Mouse (Mus musculus) T-helper 1 cell (primary cell): Measurements from ENCODE around the gene Thop1.
"Not testable (repeated sequence)": the region's sequence is repeated elsewhere in the genome, so short reads cannot be mapped to it uniquely, and the experiment has no call there.

ENCODE experiments used
- in situ Hi-C: fragments of 300-600 bp; cut with MboI, MseI; formaldehyde crosslinking; loops from one replicate; pipeline ENCODE4 v1.15.1; 2025; ENCODE audit warnings: high pct_unique_total_duplicates

Gene Thop1

GRCm38 (mm10) chr10:81069836-81070235, at the start of gene Thop1:
Thop1 (plus strand) TSS chr10:81070035.
- in situ Hi-C loops, result no loop called here

DNA sequence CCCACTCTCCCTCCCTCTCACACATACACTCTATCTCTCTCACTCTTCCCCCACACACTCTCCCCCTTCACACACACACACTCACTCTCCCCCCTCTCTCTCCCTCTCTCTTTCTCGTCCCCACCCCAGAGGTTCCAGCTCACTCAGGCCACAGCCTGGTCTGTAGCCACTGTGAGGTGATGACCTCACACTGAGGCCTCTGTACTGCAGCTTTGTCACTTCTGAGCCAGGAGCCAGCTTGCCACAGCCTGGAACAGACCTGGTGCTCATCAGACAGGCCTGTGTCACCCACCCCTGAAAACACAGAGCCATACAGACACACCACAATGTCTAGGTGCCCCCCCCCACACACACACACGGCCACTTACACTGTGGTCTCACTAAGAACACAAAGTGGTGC, 49.6 kb upstream of the Thop1 start:
- in situ Hi-C loops, result no loop called here

GRCm38 (mm10) chr10:81021547-81022110, 48.2 kb upstream of the Thop1 start:
- in situ Hi-C loops, result no loop called here

- in situ Hi-C loops, result no loop called here
These were observed 47.1 kb upstream of the Thop1 start for GRCm38 (mm10) chr10:81022744-81023143.

DNA sequence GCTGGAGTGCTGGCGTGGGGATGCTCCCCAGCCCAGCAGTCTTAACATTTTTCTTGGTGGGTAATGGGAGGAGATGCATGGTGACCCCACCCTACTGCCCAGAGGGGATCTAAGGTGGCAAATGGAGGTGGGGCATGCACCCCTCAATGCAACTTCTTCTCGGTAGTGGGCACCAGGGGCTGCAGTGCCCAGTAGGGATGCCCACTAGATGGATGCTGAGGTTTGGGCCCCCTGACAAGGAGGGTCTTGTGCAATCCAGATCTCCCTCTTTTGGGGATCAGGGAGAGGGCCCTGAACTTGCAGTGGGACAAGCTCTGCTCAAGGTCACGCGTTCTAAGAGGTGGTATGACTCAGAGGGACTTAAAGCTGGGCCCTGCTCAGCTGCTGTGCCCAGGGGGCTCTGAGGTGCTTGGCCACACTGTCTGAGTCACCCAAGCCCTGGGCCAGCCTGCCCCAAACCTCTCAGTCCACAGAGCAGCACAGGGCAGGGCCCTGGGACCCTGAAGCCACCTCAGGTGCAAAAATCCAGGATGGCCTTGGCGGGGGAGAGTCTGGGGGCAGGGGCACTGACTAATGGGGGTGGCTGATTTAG, 45.4 kb upstream of the Thop1 start:
- in situ Hi-C loops, result no loop called here

- in situ Hi-C loops, result no loop called here
These were observed 44.7 kb upstream of the Thop1 start for GRCm38 (mm10) chr10:81025047-81025621.

- in situ Hi-C loops, result no loop called here
These were observed 44.1 kb upstream of the Thop1 start, which contains the start of gene Diras1 for GRCm38 (mm10) chr10:81025639-81026275. Diras1 (minus strand) TSS chr10:81025662.

DNA sequence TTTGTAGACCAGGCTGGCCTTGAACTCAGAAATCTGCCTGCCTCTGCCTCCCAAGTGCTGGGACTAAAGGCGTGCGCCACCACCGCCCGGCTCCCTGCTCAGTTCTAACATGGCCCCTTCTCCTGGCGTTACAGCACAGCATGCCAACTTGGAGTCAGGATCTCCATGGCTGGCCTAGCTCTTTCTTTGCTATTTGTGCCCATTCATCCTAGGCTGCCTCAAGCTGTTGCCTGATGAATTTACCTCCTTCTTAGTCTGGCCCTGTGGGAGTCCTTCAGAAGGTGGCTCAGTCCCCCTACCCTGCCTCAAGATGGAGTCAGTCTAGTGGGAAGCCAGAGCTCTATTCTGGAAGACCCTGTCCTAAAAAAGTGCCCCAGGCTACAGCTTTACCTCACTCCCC, 43.0 kb upstream of the Thop1 start:
- in situ Hi-C loops, result no loop called here

DNA sequence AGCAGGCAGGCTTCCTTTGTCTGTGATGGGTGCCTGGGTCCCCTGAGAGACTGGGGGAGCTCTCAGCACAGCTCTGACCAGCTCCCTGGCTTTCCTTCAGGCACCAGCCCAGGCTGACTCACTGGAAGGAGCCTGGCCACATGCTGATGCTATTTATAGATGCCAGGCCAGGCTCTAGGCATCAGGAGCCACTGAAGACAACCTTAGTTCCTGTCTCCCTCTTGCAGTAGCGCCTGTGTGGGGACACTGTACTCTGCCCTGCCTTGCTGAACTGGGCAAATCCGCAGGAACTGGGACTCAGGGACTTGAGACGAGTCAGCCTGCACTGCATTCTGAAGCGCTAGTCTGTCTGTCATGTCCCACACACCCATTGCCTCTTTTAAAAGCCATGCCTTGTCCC, 42.5 kb upstream of the Thop1 start:
- in situ Hi-C loops, result no loop called here

DNA sequence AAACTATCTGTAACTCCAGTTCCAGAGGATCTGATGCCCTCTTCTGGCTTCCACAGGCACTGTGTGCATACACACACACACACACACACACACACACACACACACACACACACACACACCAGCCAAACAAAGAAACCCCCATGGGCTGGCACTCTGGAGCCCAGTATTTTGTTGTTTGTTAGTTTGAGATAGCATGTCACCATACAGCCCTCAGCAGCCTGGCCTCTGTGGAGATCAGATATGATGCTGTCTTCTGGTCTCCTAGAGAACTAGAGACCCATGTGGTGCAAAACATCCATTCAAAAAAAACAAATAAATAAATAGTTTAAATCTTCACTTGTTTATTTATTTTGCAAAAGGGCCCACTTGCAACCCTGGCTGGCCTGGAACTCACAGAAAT, 41.6 kb upstream of the Thop1 start:
- in situ Hi-C loops, result no loop called here

- in situ Hi-C loops, result no loop called here
These were observed 40.8 kb upstream of the Thop1 start for GRCm38 (mm10) chr10:81029031-81029430.

- in situ Hi-C loops, result no loop called here
These were observed 36.2 kb upstream of the Thop1 start for GRCm38 (mm10) chr10:81033586-81033985.

- in situ Hi-C loops, result no loop called here
These were observed 33.6 kb upstream of the Thop1 start for GRCm38 (mm10) chr10:81036251-81036650.

- in situ Hi-C loops, result no loop called here
These were observed 32.8 kb upstream of the Thop1 start, which contains the start of gene Slc39a3 for GRCm38 (mm10) chr10:81036988-81037580. Slc39a3 (minus strand) TSS chr10:81037426.

DNA sequence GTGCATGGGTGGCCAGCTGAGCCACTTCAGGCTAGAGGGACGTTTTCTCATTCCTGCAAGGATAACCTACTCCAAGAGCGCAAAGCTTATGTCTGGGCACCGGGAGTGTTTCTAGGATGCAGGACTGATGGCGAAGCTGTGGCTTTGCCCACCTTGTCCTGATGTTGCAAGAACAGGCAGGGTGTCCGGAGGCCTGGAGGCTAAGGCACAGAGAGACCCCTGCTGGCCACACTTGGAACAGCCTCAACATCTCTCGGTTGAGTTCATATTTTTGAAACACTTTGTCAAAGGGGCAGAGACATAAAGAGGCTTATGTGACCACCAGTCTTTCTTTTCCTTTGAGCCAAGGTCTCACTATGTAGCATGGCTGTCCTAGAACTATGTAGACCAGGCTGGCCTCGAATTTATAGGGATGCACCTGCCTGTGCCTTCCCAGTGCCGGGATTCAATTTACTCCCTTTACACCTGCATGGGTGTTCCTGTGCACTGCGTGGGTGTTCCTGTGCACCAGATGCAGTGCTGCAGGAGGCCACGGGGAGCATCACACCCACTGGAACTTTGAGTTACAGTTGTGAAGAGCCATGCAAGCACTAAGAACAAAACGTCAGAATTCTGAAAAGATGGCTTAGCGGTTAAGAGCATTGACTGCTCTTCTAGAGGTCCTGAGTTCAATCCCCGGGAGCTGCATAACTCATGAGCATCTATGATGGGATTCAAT, 28.2 kb upstream of the Thop1 start:
- in situ Hi-C loops, result no loop called here

GRCm38 (mm10) chr10:81045246-81045645, 24.6 kb upstream of the Thop1 start:
- in situ Hi-C loops, result not testable (repeated sequence)

GRCm38 (mm10) chr10:81050645-81051044, 19.2 kb upstream of the Thop1 start:
- in situ Hi-C loops, result loop anchor here (10.0 kb wide), 1 partner anchor 816 kb away; no protein-coding TSS in a partner anchor

GRCm38 (mm10) chr10:81051133-81051532, 18.7 kb upstream of the Thop1 start:
- in situ Hi-C loops, result loop anchor here (10.0 kb wide), 1 partner anchor 816 kb away; no protein-coding TSS in a partner anchor

DNA sequence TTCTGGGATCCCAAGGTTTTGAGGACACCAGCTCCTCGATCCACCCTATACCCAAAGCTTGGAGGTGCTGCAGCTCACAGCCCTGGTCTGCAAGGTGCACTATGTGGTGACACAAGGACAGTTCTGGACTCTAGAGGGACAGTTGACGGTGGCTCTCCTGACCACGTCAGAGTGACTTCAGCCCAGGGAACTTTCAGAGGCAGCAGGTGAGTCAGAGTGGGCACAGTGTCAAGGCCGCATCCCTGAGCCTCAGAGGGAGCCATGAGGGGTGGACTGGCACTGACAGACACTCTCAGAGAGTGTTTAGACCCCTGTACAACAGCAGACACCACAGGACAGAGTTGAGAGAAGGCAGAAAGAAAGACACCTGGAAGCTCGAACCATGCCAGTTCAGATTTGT, 17.3 kb upstream of the Thop1 start:
- in situ Hi-C loops, result loop anchor here (10.0 kb wide), 1 partner anchor 818 kb away; no protein-coding TSS in a partner anchor

DNA sequence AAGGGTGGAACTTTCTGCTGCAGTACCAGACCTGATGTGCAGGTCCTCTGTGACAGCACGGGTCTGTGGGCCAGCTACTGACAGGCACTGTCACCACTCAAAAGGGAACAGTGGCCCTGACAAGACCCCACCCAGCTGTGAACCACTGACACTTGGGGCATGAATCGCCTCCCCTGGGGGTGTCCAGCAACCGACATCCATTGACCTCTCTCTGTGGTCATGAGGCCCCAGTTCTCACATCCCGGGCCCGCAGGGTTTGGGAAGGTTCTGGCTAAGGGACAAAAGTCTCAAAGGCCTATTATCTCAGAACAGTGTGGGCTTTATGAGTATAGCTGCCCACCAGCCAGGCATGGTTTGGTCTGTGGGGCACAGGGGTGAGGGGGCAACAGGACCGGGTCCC, 14.7 kb upstream of the Thop1 start:
- in situ Hi-C loops, result loop anchor here (10.0 kb wide), 1 partner anchor 820 kb away; no protein-coding TSS in a partner anchor

- in situ Hi-C loops, result loop anchor here (10.0 kb wide), 1 partner anchor 821 kb away; no protein-coding TSS in a partner anchor
These were observed 14.0 kb upstream of the Thop1 start for GRCm38 (mm10) chr10:81055802-81056340.
